ENCODE assay signal across 8 mouse cellular contexts in the genomic region with DNA sequence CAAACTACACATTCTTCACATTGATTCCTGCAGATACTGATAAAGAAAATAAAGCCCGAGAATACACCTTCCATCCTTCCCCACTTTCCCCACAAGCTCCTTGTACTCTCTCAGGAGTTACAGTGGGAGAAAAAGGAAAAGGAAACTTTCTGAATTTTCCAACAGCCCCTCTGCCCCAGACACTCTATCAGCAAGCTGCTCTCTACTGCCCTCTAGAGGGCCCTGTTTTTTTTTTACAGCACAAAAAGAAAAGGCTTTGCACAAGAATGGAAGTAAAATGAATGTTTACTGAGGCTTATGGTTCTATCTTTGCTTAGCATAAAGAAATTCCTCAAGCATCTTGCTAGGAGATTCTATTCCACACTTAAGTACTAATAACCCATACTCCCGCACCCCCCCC.
DNase-seq lines count a peak whose midpoint lies in the region; ATAC-seq lines count a peak whose summit lies in the region.

No protein-coding gene starts in this region.

- ATAC-seq in CD4-positive, CD25-positive, alpha-beta regulatory T cell, adult 4 months, result no peak

- DNase-seq in embryo, embryonic 10.5 days (ENCODE audit: low spot score), result peak; percentile 78
- no peak for DNase-seq in embryo, embryonic 10 days (ENCODE audit: low spot score)
- peak; percentile 22 to 51 for DNase-seq in left cerebral cortex, adult 18-20 months (ENCODE audit: low spot score in 2 of 2)
- DNase-seq in left cerebral cortex, postnatal 36 days (ENCODE audit: low spot score in 2 of 2), result no peak
- DNase-seq in B cell, adult 2 months, result peak; percentile 32 to 37
- peak; percentile 65 for DNase-seq in embryo, embryonic 11 days
- peak; percentile 27 for DNase-seq in retina, postnatal 7 days (ENCODE audit: low read depth, low spot score)

- intact Hi-C loops in left cerebral cortex, postnatal 36 days (cut with DNase I), result no loop called here

Comparison
In these comparisons a context has a peak if more than half of its experiments do, and no peak if none do; other contexts are left out.
1. DNase-seq: peak in embryo, embryonic 10.5 days (single experiment), left cerebral cortex, adult 18-20 months (2 of 2), B cell, adult 2 months (2 of 2), embryo, embryonic 11 days (single experiment) and retina, postnatal 7 days (single experiment); none in embryo, embryonic 10 days (single experiment) and left cerebral cortex, postnatal 36 days (0 of 2).